Mouse (Mus musculus) lung, postnatal 4 days (tissue): ENCODE data around the gene Nlrp6.

Experiments
- DNase-seq, 2 experiments: peaks; one replicate each; pipeline ENCODE4 v3.0.0; 2021

Nlrp6 gene

GRCm38 (mm10) chr7:140912846-140913482, 7.7 kb upstream of the Nlrp6 start:
- DNase-seq, result peak in 1 of 2 experiments; percentile 6

- no peak for DNase-seq
Measured at GRCm38 (mm10) chr7:140914031-140914690, 6.5 kb upstream of the Nlrp6 start.

GRCm38 (mm10) chr7:140919911-140920310, 791 bp upstream of the Nlrp6 start:
- no peak for DNase-seq

- DNase-seq, result peak in 1 of 2 experiments; percentile 19
Measured at GRCm38 (mm10) chr7:140921225-140921975, 698 bp downstream of the Nlrp6 start.

- peak in 1 of 2 experiments; percentile 44 for DNase-seq
Measured at GRCm38 (mm10) chr7:140922398-140923069, 1.8 kb downstream of the Nlrp6 start.

- DNase-seq, result no peak
Measured at GRCm38 (mm10) chr7:140923070-140923775, 2.5 kb downstream of the Nlrp6 start.

- no peak for DNase-seq
Measured at GRCm38 (mm10) chr7:140927181-140927580, 6.5 kb downstream of the Nlrp6 start.

GRCm38 (mm10) chr7:140938436-140938835, 17.7 kb downstream of the Nlrp6 start:
- no peak for DNase-seq

GRCm38 (mm10) chr7:140938896-140939295, 18.2 kb downstream of the Nlrp6 start:
- DNase-seq, result no peak

GRCm38 (mm10) chr7:140939669-140940171, 19.0 kb downstream of the Nlrp6 start:
- DNase-seq, result peak in 1 of 2 experiments; percentile 68

- peak; percentile 92 for DNase-seq
Measured at GRCm38 (mm10) chr7:140941222-140942051, 20.7 kb downstream of the Nlrp6 start, which contains the start of gene Pgghg. TSS of gene Pgghg (plus strand) at chr7:140941391.

- no peak for DNase-seq
Measured at GRCm38 (mm10) chr7:140942341-140942740, 21.6 kb downstream of the Nlrp6 start.

- no peak for DNase-seq
Measured at GRCm38 (mm10) chr7:140942811-140943210, 22.1 kb downstream of the Nlrp6 start.

GRCm38 (mm10) chr7:140943356-140943755, 22.7 kb downstream of the Nlrp6 start:
- DNase-seq, result no peak

GRCm38 (mm10) chr7:140944236-140944635, 23.5 kb downstream of the Nlrp6 start:
- no peak for DNase-seq

- DNase-seq, result no peak
Measured at GRCm38 (mm10) chr7:140945247-140945646, 24.5 kb downstream of the Nlrp6 start.

- DNase-seq, result no peak
Measured at GRCm38 (mm10) chr7:140946311-140946710, 25.6 kb downstream of the Nlrp6 start.

- peak in 1 of 2 experiments; percentile 70 for DNase-seq
Measured at GRCm38 (mm10) chr7:140946980-140947379, 26.3 kb downstream of the Nlrp6 start.

GRCm38 (mm10) chr7:140948161-140948560, 27.5 kb downstream of the Nlrp6 start:
- DNase-seq, result peak in 1 of 2 experiments; percentile 40

- no peak for DNase-seq
Measured at GRCm38 (mm10) chr7:140949255-140949654, 28.6 kb downstream of the Nlrp6 start.
